Mouse (Mus musculus) heart, adult 18-20 months (tissue): Measurements from ENCODE around the gene Gm7929. TPM values are rescaled to one million over a fixed set of nuclear protein-coding genes. Genes with fewer than 3 reads are reported as not detected.
"Not testable (repeated sequence)": the region's sequence is repeated elsewhere in the genome, so short reads cannot be mapped to it uniquely, and the experiment has no call there.

ENCODE experiments used
- DNase-seq, 2 experiments: peaks; one replicate each; pipeline ENCODE4 v3.0.0; 2021 to 2022; ENCODE audit warnings: mixed read lengths in 1 of 2
- long read RNA-seq, 2 experiments: library from polyadenylated mRNA; stranded (forward); transcript quantifications; one replicate each; pipeline ENCODE4 v2.0.0; 2021
- total RNA-seq, 2 experiments: library from RNA; stranded (reverse); gene quantifications; 2 replicates each; pipeline ENCODE4 v1.2.3; 2021

Gene Gm7929
- total RNA-seq = not detected
- long read RNA-seq, experiment 1 = 0 reads
- long read RNA-seq, experiment 2 = 0 reads

- DNase-seq = not testable (repeated sequence)
These were observed at the start of gene Gm7929 for GRCm38 (mm10) chr14:41750514-41750913. Gm7929 (minus strand) TSS chr14:41750614.

GRCm38 (mm10) chr14:41772341-41772740 is 21.9 kb upstream of the Gm7929 start, which contains the start of gene Gm47189:
Gm47189 (minus strand) TSS chr14:41772441.
- not testable (repeated sequence) for DNase-seq

GRCm38 (mm10) chr14:41755931-41756330 is 5.5 kb upstream of the Gm7929 start:
- peak; percentile 0 to 1 for DNase-seq

- not testable (repeated sequence) for DNase-seq
These were observed 27.0 kb downstream of the Gm7929 start for GRCm38 (mm10) chr14:41723437-41723836.

- not testable (repeated sequence) for DNase-seq
These were observed 33.2 kb downstream of the Gm7929 start for GRCm38 (mm10) chr14:41717180-41717579.

GRCm38 (mm10) chr14:41701785-41702184 is 48.6 kb downstream of the Gm7929 start, which contains the start of gene Gm8068:
Gm8068 (minus strand) TSS chr14:41701885.
- DNase-seq = not testable (repeated sequence)

Other genes with a start within 250 kb of the Gm7929 start
- not detected for gene Gm7970, start 195.0 kb downstream of the Gm7929 start, total RNA-seq
- not detected for gene 1700049E17Rik2, start 177.4 kb downstream of the Gm7929 start, total RNA-seq
- gene Gm3072, start 126.0 kb downstream of the Gm7929 start, total RNA-seq = not detected
- gene Gm3676, start 104.1 kb downstream of the Gm7929 start, total RNA-seq = not detected
- not detected for gene Gm8068, start 48.7 kb downstream of the Gm7929 start, total RNA-seq
- gene Gm47189, start 21.8 kb upstream of the Gm7929 start, total RNA-seq = not detected
- not detected for gene Gm7980, start 156.7 kb upstream of the Gm7929 start, total RNA-seq
- gene 1700049E17Rik1, start 174.3 kb upstream of the Gm7929 start, total RNA-seq = not detected
- gene 1700024B05Rik, start 193.4 kb upstream of the Gm7929 start, total RNA-seq = not detected
- gene Gm6401, start 217.3 kb upstream of the Gm7929 start, total RNA-seq = not detected
- gene Gm3543, start 232.7 kb upstream of the Gm7929 start, total RNA-seq = not detected